Mouse (Mus musculus): ENCODE measurements around the gene Gprc5d. TPM values are rescaled to one million over a fixed set of nuclear protein-coding genes. Genes with fewer than 3 reads are reported as not detected.
A peak's percentile ranks its signal among the peaks of the same experiment; 100 is the strongest.

Gene Gprc5d
- polyA plus RNA-seq, 1 experiment from 2014 or later: not detected

DNA sequence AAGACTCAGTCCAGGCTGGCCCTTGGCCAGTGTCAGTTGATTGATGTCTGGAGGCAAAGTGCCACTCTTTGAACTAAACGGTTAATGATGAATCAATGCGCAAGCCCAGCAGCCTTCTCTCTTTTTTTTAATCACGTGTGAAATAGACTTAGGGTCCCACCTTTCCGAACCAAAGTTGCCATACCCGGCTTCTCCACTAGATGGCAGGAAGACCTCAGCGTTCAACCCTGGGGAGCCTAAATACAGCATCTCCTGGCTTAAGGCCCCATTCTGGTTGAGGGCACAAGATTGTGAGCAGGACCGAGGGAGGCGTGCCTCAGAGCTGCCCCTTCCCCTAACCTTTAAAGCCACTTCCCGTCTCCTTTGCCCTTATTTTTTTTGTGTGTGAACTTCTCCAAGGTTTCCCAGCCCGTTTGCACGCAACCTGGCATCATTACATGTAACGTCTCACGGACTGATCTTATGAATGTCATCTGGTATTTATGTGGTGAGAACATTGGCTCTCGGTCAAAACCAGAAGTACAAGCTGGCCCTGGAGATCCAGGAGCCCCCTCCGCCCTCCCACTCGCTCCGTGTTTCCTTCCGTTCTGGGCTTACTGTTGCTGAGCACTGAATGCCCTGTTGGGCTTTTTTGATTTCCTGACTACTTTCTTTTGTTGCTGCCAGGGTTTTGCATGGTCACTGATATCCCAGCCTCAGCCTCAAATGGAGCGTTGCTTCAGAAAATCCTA lies 30.2 kb downstream of the Gprc5d start:
- peaks cover 11% of the 10 kb centered on the region for H3K4me1 ChIP-seq (replicated peaks)
- H3K27ac ChIP-seq (replicated peaks): no peak overlapping the region
- H3K9me3 ChIP-seq: no peaks in the 10 kb centered on the region
- WGBS: 30% methylated on average over 19 of the region's 19 CpGs
- 0 out of 2 replicates have a peak, but pooled peaks cover 5% of the 10 kb centered on the region for H3K27me3 ChIP-seq
- peak overlapping the region; percentile 5; the same call in 1 of the 2 replicates for H3K4me3 ChIP-seq
- peak overlapping the region; percentile 34; the same call in 1 of the 2 replicates for H3K9ac ChIP-seq
- H3K36me3 ChIP-seq: no peaks in the 10 kb centered on the region
- ATAC-seq (ENCODE audit: low read depth): peak; percentile 85
- peak overlapping the region; percentile 40 for H3K4me2 ChIP-seq

DNA sequence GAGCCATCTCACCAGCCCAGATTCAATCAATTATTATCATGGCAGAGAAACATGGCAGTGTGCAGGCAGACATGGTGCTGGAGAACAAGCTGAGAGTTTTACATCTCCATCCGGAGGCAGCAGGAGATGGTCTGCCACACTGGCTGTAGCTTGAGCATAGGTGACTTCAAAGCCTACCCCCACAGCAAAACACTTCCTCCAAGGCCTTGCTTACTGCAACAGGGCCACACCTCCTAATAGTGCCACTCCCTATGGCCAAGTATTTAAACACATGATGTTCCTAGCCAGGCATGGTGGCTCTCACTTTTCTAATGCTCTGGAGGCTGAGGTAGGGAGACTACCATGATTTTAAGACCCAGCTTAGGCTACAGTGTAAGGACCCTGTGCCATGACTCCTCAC lies 32.4 kb downstream of the Gprc5d start:
- Histone ChIP-seq H3K36me3 (no peaks in the 10 kb centered on the region), H3K27me3 (0 out of 2 replicates have a peak, but pooled peaks cover 5% of the 10 kb centered on the region), H3K4me1 (replicated peaks) (peaks cover 11% of the 10 kb centered on the region), H3K9me3 (no peaks in the 10 kb centered on the region), H3K4me2 (no peak overlapping the region), H3K4me3 (no peak overlapping the region), H3K27ac (replicated peaks) (no peak overlapping the region), H3K9ac (no peak overlapping the region)
- WGBS: 95% methylated on average over 1 of the region's 1 CpGs
- ATAC-seq (ENCODE audit: low read depth): no peak

DNA sequence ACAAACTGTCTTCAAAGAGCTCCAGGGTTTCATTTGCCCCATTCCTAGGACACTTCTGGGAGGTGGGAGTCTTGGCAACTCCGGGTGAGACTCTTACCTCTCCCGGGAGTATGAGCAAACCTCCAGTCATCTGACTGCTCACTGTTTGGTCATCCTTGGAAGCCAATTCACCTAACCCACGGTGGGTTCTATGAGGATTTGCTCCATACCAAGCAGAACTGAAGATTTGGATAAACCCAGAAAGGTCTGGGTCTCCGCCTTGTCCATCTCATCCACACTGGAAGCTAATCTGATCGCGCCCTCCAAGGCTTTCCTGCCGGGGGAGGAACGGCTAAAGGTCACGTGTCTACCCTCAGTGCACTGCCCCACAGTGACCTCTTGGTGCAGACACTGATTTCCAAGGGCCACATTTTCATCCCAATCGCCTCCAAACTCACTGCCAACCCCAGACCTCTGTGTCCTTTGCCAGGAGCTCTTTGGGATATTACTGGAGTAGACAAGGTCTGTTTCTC lies 34.0 kb downstream of the Gprc5d start:
- Histone ChIP-seq H3K4me3 (no peak overlapping the region), H3K4me1 (replicated peaks) (peaks cover 11% of the 10 kb centered on the region), H3K9me3 (no peaks in the 10 kb centered on the region), H3K36me3 (no peaks in the 10 kb centered on the region), H3K4me2 (no peak overlapping the region), H3K27ac (replicated peaks) (no peak overlapping the region), H3K9ac (no peak overlapping the region), H3K27me3 (0 out of 2 replicates have a peak, but pooled peaks cover under 1% of the 10 kb centered on the region)
- ATAC-seq (ENCODE audit: low read depth): no peak
- 79% methylated on average over 10 of the region's 10 CpGs for WGBS

DNA sequence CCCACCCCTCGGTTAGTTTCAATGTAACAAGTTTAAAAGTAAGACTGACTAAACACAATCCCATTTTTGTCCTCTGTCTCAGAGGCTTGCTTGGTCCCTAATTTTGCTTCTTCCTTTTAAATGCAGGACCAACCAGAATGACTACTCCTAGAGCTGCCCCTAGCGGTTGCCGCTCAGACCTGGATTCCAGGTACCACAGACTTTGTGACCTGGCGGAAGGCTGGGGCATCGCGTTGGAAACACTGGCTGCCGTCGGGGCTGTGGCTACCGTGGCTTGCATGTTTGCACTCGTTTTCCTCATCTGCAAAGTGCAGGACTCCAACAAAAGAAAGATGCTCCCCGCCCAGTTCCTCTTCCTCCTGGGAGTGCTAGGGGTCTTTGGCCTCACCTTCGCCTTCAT lies 39.7 kb downstream of the Gprc5d start:
- Histone ChIP-seq H3K9ac (no peak overlapping the region), H3K27ac (replicated peaks) (no peak overlapping the region), H3K27me3 (no peaks in the 10 kb centered on the region), H3K9me3 (no peaks in the 10 kb centered on the region), H3K4me1 (replicated peaks) (no peaks in the 10 kb centered on the region), H3K4me3 (no peak overlapping the region), H3K36me3 (no peaks in the 10 kb centered on the region), H3K4me2 (no peak overlapping the region)
- ATAC-seq (ENCODE audit: low read depth): no peak
- WGBS: 65% methylated on average over 12 of the region's 12 CpGs

DNA sequence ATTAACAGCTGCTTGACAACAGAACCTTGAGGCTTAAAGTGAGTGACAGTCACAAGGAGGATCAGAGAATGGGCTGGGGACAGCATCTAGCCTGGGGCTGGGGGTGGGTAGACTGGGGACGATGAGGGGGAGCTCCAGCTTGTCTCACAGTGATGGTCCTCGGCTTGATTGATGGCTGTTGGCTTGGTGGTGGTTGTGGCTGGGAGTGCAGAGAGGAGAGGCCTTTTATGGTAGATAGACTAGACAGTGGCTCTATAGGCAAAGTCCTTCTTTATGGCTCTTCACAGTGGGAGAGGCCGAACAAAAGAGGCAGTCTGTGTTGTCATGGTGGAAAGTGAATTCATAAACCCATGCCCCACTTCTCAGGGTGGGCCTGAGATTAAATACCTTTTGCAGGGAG lies 41.9 kb downstream of the Gprc5d start:
- H3K27ac ChIP-seq (replicated peaks): no peak overlapping the region
- 9% methylated on average over 3 of the region's 3 CpGs for WGBS
- H3K4me2 ChIP-seq: no peak overlapping the region
- ATAC-seq (ENCODE audit: low read depth): no peak
- H3K36me3 ChIP-seq: no peaks in the 10 kb centered on the region
- no peak overlapping the region for H3K9ac ChIP-seq
- H3K27me3 ChIP-seq: no peaks in the 10 kb centered on the region
- no peak overlapping the region for H3K4me3 ChIP-seq
- no peaks in the 10 kb centered on the region for H3K9me3 ChIP-seq
- H3K4me1 ChIP-seq (replicated peaks): no peaks in the 10 kb centered on the region

DNA sequence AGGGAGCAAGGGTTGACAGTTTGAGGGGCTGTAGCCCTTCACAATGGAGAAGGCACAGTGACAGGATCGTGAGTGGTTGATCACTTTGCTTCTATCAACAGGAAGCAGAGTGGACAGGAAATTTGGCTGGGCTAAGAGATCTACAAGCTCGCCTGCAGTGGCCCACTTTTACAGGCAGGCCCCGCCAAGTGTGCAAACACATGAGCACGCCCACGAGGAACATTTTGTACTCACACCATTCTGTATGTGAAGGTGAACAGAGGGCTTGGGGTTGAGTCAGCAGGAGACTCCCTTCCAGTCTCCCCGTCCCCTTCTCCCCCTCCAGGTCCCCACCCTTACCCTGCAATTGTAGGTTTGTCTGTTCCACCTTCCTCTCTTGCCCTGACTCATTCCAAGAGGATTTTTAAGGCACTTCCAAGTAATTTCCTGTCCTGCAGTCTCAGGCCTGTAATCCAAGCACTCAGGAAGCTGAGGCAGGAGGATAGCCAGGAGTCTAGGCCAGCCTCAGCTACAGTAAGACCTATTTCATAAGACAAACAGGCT lies 43.6 kb downstream of the Gprc5d start:
- Histone ChIP-seq H3K36me3 (no peaks in the 10 kb centered on the region), H3K4me2 (no peak overlapping the region), H3K9me3 (no peaks in the 10 kb centered on the region), H3K27me3 (no peaks in the 10 kb centered on the region), H3K27ac (replicated peaks) (no peak overlapping the region), H3K4me3 (no peak overlapping the region), H3K4me1 (replicated peaks) (no peaks in the 10 kb centered on the region), H3K9ac (no peak overlapping the region)
- WGBS: 77% methylated on average over 6 of the region's 6 CpGs
- ATAC-seq (ENCODE audit: low read depth): no peak

DNA sequence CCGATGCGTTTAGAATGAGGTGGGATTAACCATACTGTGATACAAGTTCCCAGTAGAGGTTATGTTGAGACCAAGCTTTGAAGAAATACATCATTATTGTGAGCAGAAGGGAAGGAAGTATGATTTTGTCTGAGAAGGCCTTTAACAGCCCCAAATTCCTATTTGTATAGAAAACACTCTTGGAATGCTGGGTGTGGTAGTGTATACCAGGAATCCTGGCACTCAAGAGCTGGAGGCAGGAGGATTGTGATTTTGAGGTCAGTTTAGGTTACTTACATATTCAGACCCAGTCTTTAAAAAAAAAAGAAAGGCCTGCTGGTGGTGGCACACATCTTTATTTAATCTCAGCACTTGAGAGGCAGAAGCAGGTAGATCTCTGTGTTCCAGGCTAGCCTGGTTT lies 47.7 kb downstream of the Gprc5d start:
- ATAC-seq (ENCODE audit: low read depth): no peak
- Histone ChIP-seq H3K4me3 (no peak overlapping the region), H3K9ac (no peak overlapping the region), H3K27ac (replicated peaks) (no peak overlapping the region), H3K4me2 (no peak overlapping the region), H3K27me3 (peaks cover 9% of the 10 kb centered on the region), H3K9me3 (no peaks in the 10 kb centered on the region), H3K36me3 (no peaks in the 10 kb centered on the region), H3K4me1 (replicated peaks) (peaks cover 16% of the 10 kb centered on the region)
- WGBS: 94% methylated on average over 2 of the region's 2 CpGs

DNA sequence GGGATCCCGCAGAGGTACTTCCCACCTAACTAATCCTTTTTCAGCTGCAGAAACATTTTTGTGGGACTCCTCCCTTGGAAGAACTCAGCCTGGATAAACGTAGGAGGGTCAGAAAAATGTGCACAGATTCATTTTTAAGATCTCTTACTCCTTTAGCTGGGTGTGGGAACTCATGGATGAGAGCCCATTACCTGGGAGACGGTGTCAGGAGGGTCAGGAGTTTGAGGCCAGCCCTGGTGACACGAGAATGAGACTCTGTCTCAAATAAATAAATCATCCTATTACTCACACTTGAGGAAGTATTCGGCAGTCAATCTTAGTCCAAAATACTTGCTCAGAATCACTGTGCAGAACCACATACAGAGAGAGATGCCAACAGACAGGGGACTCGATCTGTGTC lies 48.2 kb downstream of the Gprc5d start:
- WGBS: 51% methylated on average over 6 of the region's 6 CpGs
- no peak overlapping the region for H3K27ac ChIP-seq (replicated peaks)
- no peak overlapping the region for H3K4me2 ChIP-seq
- peaks cover 20% of the 10 kb centered on the region for H3K4me1 ChIP-seq (replicated peaks)
- no peaks in the 10 kb centered on the region for H3K36me3 ChIP-seq
- H3K27me3 ChIP-seq: peaks cover 13% of the 10 kb centered on the region
- no peak overlapping the region for H3K4me3 ChIP-seq
- no peak for ATAC-seq (ENCODE audit: low read depth)
- H3K9ac ChIP-seq: no peak overlapping the region
- H3K9me3 ChIP-seq: no peaks in the 10 kb centered on the region

DNA sequence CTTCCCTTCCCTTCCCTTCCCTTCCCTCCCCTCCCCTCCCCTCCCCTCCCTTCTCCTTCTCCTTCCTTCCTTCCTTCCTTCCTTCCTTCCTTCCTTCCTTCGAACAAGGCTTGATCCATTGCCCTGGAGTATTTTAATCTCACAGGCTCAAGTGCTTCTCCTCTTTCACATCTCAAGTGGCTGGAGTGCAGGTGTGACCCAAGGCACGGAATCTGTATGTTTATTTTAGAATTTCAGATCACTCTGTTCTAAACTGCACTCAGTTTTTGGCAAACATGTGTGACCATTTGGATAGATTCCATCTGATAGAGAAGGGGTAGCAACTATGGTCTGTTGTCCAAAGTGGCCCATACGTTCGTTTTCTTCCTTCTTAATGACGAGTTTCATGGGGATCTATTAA lies 49.9 kb downstream of the Gprc5d start:
- H3K27ac ChIP-seq (replicated peaks): no peak overlapping the region
- WGBS: 91% methylated on average over 5 of the region's 5 CpGs
- H3K4me2 ChIP-seq: no peak overlapping the region
- H3K36me3 ChIP-seq: no peaks in the 10 kb centered on the region
- peaks cover 20% of the 10 kb centered on the region for H3K4me1 ChIP-seq (replicated peaks)
- no peak overlapping the region for H3K4me3 ChIP-seq
- H3K9ac ChIP-seq: no peak overlapping the region
- no peaks in the 10 kb centered on the region for H3K9me3 ChIP-seq
- peaks cover 13% of the 10 kb centered on the region for H3K27me3 ChIP-seq
- no peak for ATAC-seq (ENCODE audit: low read depth)

DNA sequence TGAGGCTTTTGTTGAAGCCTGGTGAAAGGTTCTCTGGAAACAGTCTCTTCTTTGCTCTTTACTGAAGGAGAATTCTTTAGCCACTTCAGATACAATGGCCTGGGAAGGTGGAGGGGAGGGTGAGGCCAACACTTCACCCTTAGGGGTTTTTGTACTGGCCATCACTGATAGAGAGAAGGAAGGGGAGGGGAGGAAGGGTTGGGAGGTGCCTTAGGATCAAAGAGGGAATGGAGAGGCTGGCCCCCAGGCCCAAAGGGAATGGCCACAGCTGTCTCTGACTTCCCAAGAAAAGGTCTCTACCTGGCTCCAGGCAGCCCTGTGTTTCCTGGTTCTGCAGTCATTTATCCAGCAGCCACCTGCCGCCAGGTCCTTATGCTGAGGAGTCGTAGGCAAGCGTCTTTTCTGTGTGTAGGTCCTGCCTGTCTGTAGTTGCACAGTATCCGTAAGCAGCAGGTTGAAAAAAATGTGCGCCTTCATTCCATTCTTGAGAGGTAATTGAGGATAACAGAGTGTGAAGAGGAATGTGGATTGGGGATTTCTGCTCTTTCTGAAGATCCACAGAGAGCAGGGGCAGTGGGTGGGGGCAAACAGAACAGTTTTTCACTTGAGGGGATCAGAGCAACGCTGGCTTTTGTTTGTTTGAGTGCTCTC lies 51.2 kb downstream of the Gprc5d start:
- 13% methylated on average over 6 of the region's 6 CpGs for WGBS
- Histone ChIP-seq H3K4me2 (no peak overlapping the region), H3K27ac (replicated peaks) (no peak overlapping the region), H3K9ac (no peak overlapping the region), H3K9me3 (no peaks in the 10 kb centered on the region), H3K4me3 (no peak overlapping the region), H3K4me1 (replicated peaks) (peaks cover 20% of the 10 kb centered on the region), H3K27me3 (peaks cover 13% of the 10 kb centered on the region), H3K36me3 (no peaks in the 10 kb centered on the region)
- ATAC-seq (ENCODE audit: low read depth): no peak

DNA sequence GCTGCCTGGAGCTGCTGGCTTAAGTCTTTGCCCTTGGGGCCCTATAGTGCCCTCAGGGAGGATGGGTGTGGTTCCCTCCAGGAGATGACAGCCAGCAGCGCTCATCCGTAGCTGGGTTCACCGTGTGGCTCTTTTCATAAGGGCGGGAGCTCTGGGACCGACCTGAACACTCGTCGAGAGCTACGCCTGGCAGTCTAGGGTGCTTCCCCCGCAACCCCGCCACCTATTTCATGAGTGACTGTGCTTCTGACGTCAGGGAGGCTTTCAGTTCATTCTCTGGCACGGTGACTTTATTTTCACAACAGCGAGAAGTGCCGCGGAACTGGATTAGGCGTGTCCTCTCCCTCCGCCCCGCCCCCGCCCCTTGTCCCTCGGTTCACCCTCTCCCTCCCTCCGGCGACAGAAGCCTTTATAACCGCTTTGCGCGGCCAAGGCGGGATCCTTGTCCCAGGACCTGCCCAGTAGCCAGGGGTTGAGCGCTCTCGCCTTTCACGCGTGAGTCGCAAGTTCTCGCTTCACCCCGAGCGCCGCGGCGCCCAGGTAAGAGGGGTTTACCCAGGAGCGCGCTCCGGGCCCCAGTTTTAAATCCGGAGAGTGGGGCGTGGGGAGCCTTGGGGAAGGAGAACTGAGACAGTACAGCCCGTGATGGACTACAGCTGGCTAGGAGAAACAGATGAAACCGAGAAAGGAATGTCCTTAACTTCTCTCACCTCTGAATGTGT lies 52.7 kb downstream of the Gprc5d start, which contains the start of gene Gprc5a:
TSS of gene Gprc5a (plus strand) at position 416 of the 722 bp plus-strand sequence.
- peaks cover 20% of the 10 kb centered on the region for H3K4me1 ChIP-seq (replicated peaks)
- peak within 1 kb of the TSS; percentile 42 for H3K4me3 ChIP-seq
- H3K9ac ChIP-seq: peak within 1 kb of the TSS; percentile 69
- no peak within 1 kb of the TSS for H3K27ac ChIP-seq (replicated peaks)
- H3K4me2 ChIP-seq: peak within 1 kb of the TSS; percentile 73
- H3K27me3 ChIP-seq: peaks cover 13% of the 10 kb centered on the region
- no peaks in the 10 kb centered on the region for H3K9me3 ChIP-seq
- H3K36me3 ChIP-seq: no peaks in the 10 kb centered on the region
- WGBS: under 1% methylated on average over 44 of the region's 44 CpGs
- peak; percentile 47; the same call in 1 of the 2 replicates for ATAC-seq (ENCODE audit: low read depth)

DNA sequence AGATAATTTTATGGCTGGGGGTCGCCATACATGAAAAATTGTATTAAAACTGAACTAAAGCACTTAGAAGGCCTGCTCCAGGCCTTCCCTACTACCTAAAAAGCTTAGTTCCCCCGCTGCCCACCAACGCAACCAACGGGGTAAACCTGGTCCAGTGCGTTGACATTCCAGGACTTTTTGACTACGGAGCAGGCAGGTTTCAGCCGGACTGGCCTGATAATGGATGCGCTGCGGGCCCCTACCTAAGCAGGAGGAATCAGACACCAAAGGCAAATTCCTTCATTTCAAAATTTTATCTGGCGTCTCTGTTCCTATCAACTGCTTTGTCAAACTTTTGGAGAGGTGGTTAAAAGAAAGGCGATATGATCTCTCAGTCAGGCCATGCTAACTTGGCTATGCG lies 53.5 kb downstream of the Gprc5d start:
- no peaks in the 10 kb centered on the region for H3K36me3 ChIP-seq
- H3K27ac ChIP-seq (replicated peaks): no peak overlapping the region
- H3K27me3 ChIP-seq: peaks cover 13% of the 10 kb centered on the region
- ATAC-seq (ENCODE audit: low read depth): no peak
- H3K4me1 ChIP-seq (replicated peaks): peaks cover 20% of the 10 kb centered on the region
- no peaks in the 10 kb centered on the region for H3K9me3 ChIP-seq
- H3K4me3 ChIP-seq: no peak overlapping the region
- no peak overlapping the region for H3K9ac ChIP-seq
- H3K4me2 ChIP-seq: 0 out of 2 replicates have a peak overlapping the region, but pooled peaks have one; percentile 73
- 67% methylated on average over 12 of the region's 12 CpGs for WGBS

All from neural tube, embryonic 13.5 days (tissue).